Mouse (Mus musculus) liver, postnatal 0 days (tissue): Measurements from ENCODE around the gene 1110017D15Rik. TPM values are rescaled to one million over a fixed set of nuclear protein-coding genes. Genes with fewer than 3 reads are reported as not detected.
A peak's percentile ranks its signal among the peaks of the same experiment; 100 is the strongest.

Experiments used
- ATAC-seq: fragments of 200-750 bp; cut with Nextera tagmentation; 2 replicates; pipeline ENCODE4 v1.8.0; 2017; ENCODE audit warnings: mild to moderate bottlenecking, moderate library complexity
- DNase-seq: peaks from one replicate; pipeline ENCODE4 v3.0.0-alpha.2; 2016
- H3K27ac ChIP-seq: fragments of 300-500 bp; sonication (generic); 2 replicates; pipeline ENCODE4 v1.5.1; 2014; ENCODE audit warnings: antibody characterized with exemption, moderate library complexity, mild to moderate bottlenecking, low read depth
- H3K27me3 ChIP-seq: fragments of 300-500 bp; sonication (generic); 2 replicates; pipeline ENCODE4 v1.6.1; 2014; ENCODE audit warnings: low read length, control low read depth, mixed read lengths; ENCODE audit not compliant: insufficient read depth
- H3K36me3 ChIP-seq: fragments of 300-500 bp; sonication (generic); replicated peaks from 2 replicates; pipeline ENCODE4 v1.6.1; 2014; ENCODE audit warnings: mild to moderate bottlenecking, control low read depth, low read length, moderate library complexity, mixed read lengths; ENCODE audit not compliant: insufficient read depth
- H3K4me1 ChIP-seq: fragments of 300-500 bp; sonication (generic); 2 replicates; pipeline ENCODE4 v1.6.1; 2014; ENCODE audit warnings: antibody characterized with exemption, mild to moderate bottlenecking, control low read depth; ENCODE audit not compliant: insufficient read depth
- H3K4me2 ChIP-seq: fragments of 300-500 bp; sonication (generic); 2 replicates; pipeline ENCODE4 v1.6.1; 2014; ENCODE audit warnings: low read depth, mild to moderate bottlenecking, low read length, moderate library complexity, mixed read lengths
- H3K4me3 ChIP-seq: fragments of 300-500 bp; sonication (generic); 2 replicates; pipeline ENCODE4 v1.5.1; 2014; ENCODE audit warnings: low read depth, low read length
- H3K9ac ChIP-seq: fragments of 300-500 bp; sonication (generic); replicated peaks from 2 replicates; pipeline ENCODE4 v1.6.1; 2014; ENCODE audit warnings: mild to moderate bottlenecking, moderate library complexity
- H3K9me3 ChIP-seq: fragments of 300-500 bp; sonication (generic); 2 replicates; pipeline ENCODE4 v1.6.1; 2016; ENCODE audit warnings: mild to moderate bottlenecking, control low read depth, low read length, mixed read lengths
- CTCF ChIP-seq: sonication (generic); IDR thresholded peaks from 2 replicates; pipeline ENCODE4 v1.5.1; 2016; ENCODE audit warnings: antibody characterized with exemption, low read depth
- EP300 ChIP-seq: IDR thresholded peaks from 2 replicates; pipeline ENCODE4 v1.6.1; 2016; ENCODE audit warnings: antibody characterized with exemption, low read depth, mild to moderate bottlenecking
- WGBS: fragments of 180-500 bp; shearing (Covaris S2); extraction: QIAGEN DNeasy Blood & Tissue Kit; methylation state at CpG from one replicate; pipeline ENCODE4 v1.1.7; 2014; ENCODE audit not compliant: insufficient replicate concordance; 5-methylcytosine and 5-hydroxymethylcytosine counted together
- polyA plus RNA-seq: library from polyadenylated mRNA; unstranded; fragments of >200 nt; fragmentation: Nextera tagmentation; extraction: Ambion mirVana; gene quantifications from 2 replicates; pipeline ENCODE4 v1.2.1, GENCODE M21; 2015

Gene 1110017D15Rik
- polyA plus RNA-seq, 1 experiment from 2014 or later = not detected

GRCm38 (mm10) chr4:41470684-41471383 lies 46.3 kb downstream of the 1110017D15Rik start:
- Histone ChIP-seq H3K27me3 (no peaks in the 10 kb centered on the region), H3K4me2 (no peak overlapping the region), H3K36me3 (no peaks in the 10 kb centered on the region), H3K4me3 (no peak overlapping the region), H3K9me3 (no peaks in the 10 kb centered on the region), H3K27ac (no peak overlapping the region), H3K9ac (no peak overlapping the region), H3K4me1 (no peaks in the 10 kb centered on the region)
- WGBS = 72% methylated on average over 5 of the region's 5 CpGs
- no peak for DNase-seq
- TF ChIP-seq CTCF (no peak), EP300 (no peak)
- ATAC-seq = no peak

- WGBS = 67% methylated on average over 7 of the region's 7 CpGs
- no peak for TF ChIP-seq CTCF
- no peak for TF ChIP-seq EP300
- no peak for ATAC-seq
Observed at GRCm38 (mm10) chr4:41470051-41470683, 47.0 kb downstream of the 1110017D15Rik start.

GRCm38 (mm10) chr4:41469199-41469598 lies 47.9 kb downstream of the 1110017D15Rik start:
- Histone ChIP-seq H3K9me3 (no peaks in the 10 kb centered on the region), H3K4me1 (peaks cover 3% of the 10 kb centered on the region), H3K36me3 (no peaks in the 10 kb centered on the region), H3K4me3 (no peak overlapping the region), H3K4me2 (no peak overlapping the region), H3K9ac (no peak overlapping the region), H3K27me3 (no peaks in the 10 kb centered on the region), H3K27ac (no peak overlapping the region)
- DNase-seq (no peak), ATAC-seq (no peak)
- WGBS = 58% methylated on average over 10 of the region's 10 CpGs
- TF ChIP-seq CTCF (no peak), EP300 (no peak)

More at GRCm38 (mm10) chr4:41470051-41470683, 47.0 kb downstream of the 1110017D15Rik start:
- no peak overlapping the region for H3K4me2 ChIP-seq
- peaks cover 3% of the 10 kb centered on the region for H3K4me1 ChIP-seq
- no peaks in the 10 kb centered on the region for H3K9me3 ChIP-seq
- no peak for DNase-seq
- H3K36me3 ChIP-seq = no peaks in the 10 kb centered on the region
- H3K9ac ChIP-seq = no peak overlapping the region
- no peaks in the 10 kb centered on the region for H3K27me3 ChIP-seq
- no peak overlapping the region for H3K4me3 ChIP-seq
- no peak overlapping the region for H3K27ac ChIP-seq

GRCm38 (mm10) chr4:41468396-41469080 lies 48.6 kb downstream of the 1110017D15Rik start:
- Histone ChIP-seq H3K9ac (no peak overlapping the region), H3K4me3 (no peak overlapping the region), H3K27ac (no peak overlapping the region), H3K27me3 (no peaks in the 10 kb centered on the region), H3K36me3 (no peaks in the 10 kb centered on the region), H3K9me3 (no peaks in the 10 kb centered on the region), H3K4me1 (peaks cover 7% of the 10 kb centered on the region), H3K4me2 (no peak overlapping the region)
- TF ChIP-seq EP300 (0 out of 2 replicates have a peak, but pooled peaks have one; percentile 18), CTCF (peak; percentile 75)
- WGBS = 50% methylated on average over 17 of the region's 17 CpGs
- DNase-seq (peak; percentile 60), ATAC-seq (no peak)

GRCm38 (mm10) chr4:41465287-41465665 lies 51.9 kb downstream of the 1110017D15Rik start:
- ATAC-seq (peak; percentile 56), DNase-seq (no peak)
- H3K36me3 ChIP-seq = no peaks in the 10 kb centered on the region
- H3K4me3 ChIP-seq = peak overlapping the region; percentile 94
- peaks cover 17% of the 10 kb centered on the region for H3K4me1 ChIP-seq
- peak overlapping the region; percentile 76 for H3K9ac ChIP-seq
- TF ChIP-seq CTCF (no peak), EP300 (no peak)
- H3K27ac ChIP-seq = peak overlapping the region; percentile 77
- no peaks in the 10 kb centered on the region for H3K9me3 ChIP-seq
- H3K27me3 ChIP-seq = no peaks in the 10 kb centered on the region
- WGBS = 6% methylated on average over 17 of the region's 17 CpGs
- peak overlapping the region; percentile 84 for H3K4me2 ChIP-seq
